Mouse (Mus musculus) urinary bladder, postnatal 10 days (tissue): Measurements from ENCODE around the gene Wasf1.

ENCODE experiments used
- DNase-seq: peaks from one replicate; pipeline ENCODE4 v3.0.0; 2022; ENCODE audit warnings: low spot score

The Wasf1 gene

GRCm38 (mm10) chr10:40882831-40883643 is at the start of gene Wasf1, which contains the start of gene Cdc40:
Gene Wasf1, plus strand, starts transcription at chr10:40883475.
Gene Cdc40, minus strand, starts transcription at chr10:40883311.
- DNase-seq = peak; percentile 80

GRCm38 (mm10) chr10:40840086-40840485 is 43.2 kb upstream of the Wasf1 start:
- DNase-seq = no peak

GRCm38 (mm10) chr10:40843841-40844240 is 39.4 kb upstream of the Wasf1 start:
- no peak for DNase-seq

GRCm38 (mm10) chr10:40844546-40844945 is 38.7 kb upstream of the Wasf1 start:
- DNase-seq = no peak

DNA sequence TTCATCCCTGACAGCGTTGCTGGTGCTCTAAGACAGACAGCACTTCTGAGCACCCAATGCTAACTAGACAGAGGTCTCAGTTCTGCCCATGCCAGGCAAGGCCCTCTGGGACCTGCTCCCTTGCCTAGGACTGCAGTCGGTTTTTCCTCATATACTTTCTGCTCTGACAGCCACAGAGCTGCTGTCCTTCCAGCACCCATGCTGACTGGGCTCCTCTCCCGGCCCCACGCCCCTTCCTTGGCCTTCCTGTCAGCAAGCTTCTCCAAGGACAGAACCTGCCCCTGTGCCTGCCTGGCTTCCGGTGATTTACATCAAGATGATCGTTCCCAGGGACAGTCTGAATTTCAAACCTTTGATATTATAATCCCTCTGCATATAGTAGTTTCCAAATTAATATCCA is 37.6 kb upstream of the Wasf1 start:
- no peak for DNase-seq

DNA sequence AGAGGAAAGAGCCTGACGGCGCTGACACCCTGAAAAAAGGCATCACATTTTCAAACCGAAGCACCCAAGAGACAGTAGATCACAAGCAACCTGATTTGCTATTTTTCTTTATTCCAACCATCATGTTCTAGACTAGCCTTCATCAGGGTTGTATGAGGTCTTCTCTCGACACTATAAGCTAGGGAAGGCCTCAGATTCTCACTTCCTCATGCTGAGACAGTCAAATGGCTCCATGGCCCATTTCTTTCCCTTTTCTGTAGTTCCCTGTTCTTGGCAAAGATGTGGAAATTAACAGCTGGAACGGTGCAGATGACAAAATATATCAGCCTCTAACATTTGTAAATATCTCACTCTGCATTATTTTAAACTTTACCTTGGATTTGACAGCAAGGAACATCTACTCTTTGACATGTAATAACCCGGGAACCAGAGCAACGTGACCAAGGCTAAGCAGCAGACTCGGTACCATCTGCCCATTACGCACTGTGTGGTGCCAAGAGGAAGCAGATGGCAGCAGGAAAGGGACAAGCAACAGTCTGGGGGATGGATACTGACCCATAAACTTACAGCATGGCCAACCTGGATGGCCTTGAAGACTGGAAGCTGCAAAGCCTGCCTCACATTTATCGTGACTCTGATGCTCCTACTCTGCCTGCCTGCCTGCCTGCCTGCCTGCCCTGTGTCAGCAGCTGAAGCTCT is 36.0 kb upstream of the Wasf1 start:
- DNase-seq = no peak

DNA sequence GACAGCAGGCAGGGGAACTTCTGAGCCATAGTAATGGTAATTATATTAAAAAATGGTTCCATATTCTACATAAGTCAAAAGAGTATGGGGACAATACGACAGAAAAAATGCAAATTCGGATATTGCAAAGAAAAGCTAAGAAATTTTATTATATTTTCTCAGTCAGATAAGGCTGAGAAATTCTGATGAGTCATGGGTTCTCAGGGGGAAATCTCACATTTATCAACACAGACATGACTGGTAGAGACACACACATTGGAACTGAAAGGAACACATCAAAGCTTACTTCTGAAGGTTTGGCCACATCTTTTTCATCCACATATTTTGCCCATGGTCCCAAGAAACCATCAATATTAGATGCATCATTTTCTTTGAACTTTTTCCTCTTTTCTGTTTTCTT is 32.6 kb upstream of the Wasf1 start:
- DNase-seq = no peak

DNA sequence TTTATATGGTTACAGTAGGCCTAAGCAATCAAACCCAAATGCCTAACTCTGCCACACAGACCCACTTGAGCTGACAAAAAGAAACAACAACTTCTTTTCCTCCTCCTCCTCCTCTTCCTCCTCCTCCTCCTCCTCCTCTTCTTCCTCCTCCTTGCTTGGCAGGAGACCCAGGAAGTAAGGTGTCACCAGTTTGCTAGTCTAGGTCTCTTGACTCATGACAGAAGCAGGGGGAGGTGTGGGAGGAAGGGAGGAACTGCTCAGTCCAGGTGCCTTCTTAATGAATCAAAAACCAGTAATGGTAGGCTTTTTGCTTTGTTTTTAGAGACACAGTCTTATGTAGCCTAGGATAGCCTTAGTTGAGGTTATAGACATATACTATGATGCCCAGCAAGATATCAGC is 32.1 kb upstream of the Wasf1 start:
- DNase-seq = no peak

- no peak for DNase-seq
Measured at GRCm38 (mm10) chr10:40855616-40856015, 27.7 kb upstream of the Wasf1 start.

DNA sequence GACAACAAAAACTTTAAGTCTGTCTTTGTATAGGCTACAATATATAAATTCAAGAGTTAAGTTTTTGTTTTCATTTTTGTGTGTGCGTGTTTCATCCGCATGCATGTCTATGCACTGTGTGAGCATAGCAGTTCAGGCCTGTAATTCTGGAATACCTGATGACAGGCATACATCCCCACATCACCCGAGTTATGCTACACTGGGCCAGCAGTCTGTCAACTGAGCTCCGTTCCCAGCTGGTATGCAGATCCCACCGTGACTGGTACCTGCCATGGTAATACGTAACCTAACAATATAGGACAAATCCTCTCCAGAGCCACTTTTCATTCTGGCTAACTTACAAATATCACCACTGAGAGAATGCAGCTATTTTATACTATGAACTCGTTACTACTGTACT is 26.6 kb upstream of the Wasf1 start:
- no peak for DNase-seq

GRCm38 (mm10) chr10:40857599-40857998 is 25.7 kb upstream of the Wasf1 start:
- DNase-seq = no peak

DNA sequence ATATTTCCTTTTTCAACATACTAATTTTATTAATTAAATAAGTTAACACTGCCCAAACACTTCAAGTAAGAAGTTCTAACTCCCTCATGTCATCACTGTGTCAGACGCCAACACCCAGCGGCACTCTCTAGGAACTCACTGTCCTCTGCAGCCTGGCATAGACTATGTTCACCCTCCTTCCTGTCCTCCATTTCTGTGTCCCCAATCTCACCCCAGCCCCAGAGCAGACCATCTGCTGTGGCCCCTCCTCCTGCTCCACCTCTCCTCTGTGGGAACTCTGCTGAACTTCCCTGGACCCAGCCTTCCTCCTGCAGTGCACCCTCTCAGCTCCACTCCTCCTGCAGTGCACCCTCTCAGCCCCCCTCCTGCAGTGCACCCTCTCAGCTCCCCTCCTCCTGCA is 15.2 kb upstream of the Wasf1 start:
- DNase-seq = no peak

DNA sequence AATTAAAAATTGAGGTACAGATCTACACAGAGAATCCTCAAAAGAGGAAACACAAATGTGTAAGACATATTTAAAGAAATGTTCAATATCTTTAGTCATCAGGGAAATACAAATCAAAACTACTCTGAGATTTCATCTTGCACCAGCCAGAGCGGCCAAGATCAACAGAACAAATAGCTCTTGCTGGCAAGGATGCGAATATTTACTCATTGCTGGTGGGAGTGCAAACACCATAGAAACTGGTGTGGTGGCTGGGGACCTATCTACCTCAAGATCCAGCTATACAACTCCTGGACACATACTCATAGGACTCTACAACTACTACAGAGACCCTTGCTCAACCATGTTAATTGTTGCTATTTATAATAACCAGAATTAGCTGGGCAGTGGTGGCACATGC is 12.0 kb upstream of the Wasf1 start:
- no peak for DNase-seq

- no peak for DNase-seq
Measured at GRCm38 (mm10) chr10:40872052-40872451, 11.2 kb upstream of the Wasf1 start.

- no peak for DNase-seq
Measured at GRCm38 (mm10) chr10:40878246-40878645, 5.0 kb upstream of the Wasf1 start.

GRCm38 (mm10) chr10:40879969-40880368 is 3.3 kb upstream of the Wasf1 start:
- DNase-seq = no peak

GRCm38 (mm10) chr10:40881236-40881635 is 2.0 kb upstream of the Wasf1 start:
- no peak for DNase-seq

DNA sequence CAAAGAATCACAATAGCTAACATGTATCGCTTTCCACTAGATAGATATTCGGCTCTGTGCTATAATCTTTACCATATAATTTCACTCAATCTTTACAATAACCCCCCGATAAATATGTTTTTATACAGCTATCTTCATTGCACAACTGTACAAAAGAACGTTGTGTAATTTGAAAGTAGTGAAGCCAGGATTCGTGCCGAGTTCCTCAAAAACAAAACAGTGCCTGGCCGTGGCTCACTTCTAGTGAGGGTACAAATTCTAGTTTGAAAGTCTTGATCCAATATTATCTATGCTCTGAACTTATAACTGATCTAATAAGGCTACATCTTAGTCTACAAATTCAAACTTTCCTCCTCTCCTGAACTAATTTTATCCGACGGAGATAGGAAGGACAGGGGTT is 942 bp upstream of the Wasf1 start:
- DNase-seq = no peak

GRCm38 (mm10) chr10:40883644-40884278 is 486 bp downstream of the Wasf1 start:
- no peak for DNase-seq

- DNase-seq = no peak
Measured at GRCm38 (mm10) chr10:40884279-40884806, 1.1 kb downstream of the Wasf1 start.

GRCm38 (mm10) chr10:40885432-40885831 is 2.2 kb downstream of the Wasf1 start:
- no peak for DNase-seq

GRCm38 (mm10) chr10:40887316-40887715 is 4.0 kb downstream of the Wasf1 start:
- no peak for DNase-seq

DNA sequence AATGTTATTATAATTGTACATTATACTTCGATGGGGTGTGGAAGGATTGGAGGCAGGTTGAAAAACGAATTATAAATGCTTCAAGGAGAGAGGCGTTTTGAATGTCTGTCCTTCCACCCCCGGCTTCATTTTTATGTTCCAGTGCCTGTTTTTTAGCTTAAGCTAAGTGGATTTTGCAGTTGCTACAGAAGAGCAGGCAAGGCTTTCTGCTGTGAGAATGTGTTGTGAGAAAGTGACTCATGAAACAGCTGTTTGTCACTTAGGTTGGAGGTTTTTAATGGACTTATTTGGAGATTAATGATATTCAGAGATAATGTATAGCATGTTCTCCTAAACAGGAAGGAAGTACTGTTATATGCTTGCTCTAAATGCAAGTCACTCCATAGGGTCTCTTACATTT is 5.9 kb downstream of the Wasf1 start:
- DNase-seq = no peak
